Mouse (Mus musculus) embryonic fibroblast, embryonic 13.5 days (primary cell): ENCODE measurements around the gene Pip4k2b.

Experiments used
- CTCF ChIP-seq: IDR thresholded peaks from 2 replicates; pipeline ENCODE4 v1.5.1; 2011; ENCODE audit warnings: mild to moderate bottlenecking, control low read depth, low read length, moderate library complexity, borderline replicate concordance; ENCODE audit not compliant: insufficient read depth
- POLR2A ChIP-seq: IDR thresholded peaks from 2 replicates; pipeline ENCODE4 v1.6.1; 2011; ENCODE audit warnings: low read depth, mild to moderate bottlenecking, control low read depth, low read length, moderate library complexity

DNA sequence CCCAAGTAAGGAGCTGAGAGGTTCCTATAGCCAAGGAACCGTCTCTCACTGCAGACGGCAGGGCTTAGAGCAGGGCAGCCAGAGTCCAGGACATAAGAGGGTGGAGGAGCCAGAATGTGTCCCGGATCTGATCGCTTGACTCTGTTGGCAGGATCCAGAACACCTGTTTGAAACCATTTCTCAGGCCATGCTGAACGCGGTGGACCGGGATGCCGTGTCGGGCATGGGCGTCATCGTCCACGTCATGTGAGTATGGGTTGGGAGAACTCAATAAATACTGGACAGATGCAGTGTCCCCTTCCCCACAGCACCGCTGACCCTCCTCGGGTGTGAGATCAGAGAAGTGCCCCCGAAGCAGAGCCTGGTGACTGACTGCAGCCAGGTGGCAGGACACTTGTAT is 32.2 kb downstream of the Pip4k2b start:
- TF ChIP-seq POLR2A (no peak), CTCF (no peak)
